Mouse (Mus musculus) brain, embryonic 14.5 days (tissue): ENCODE measurements at regions not wholly inside any gene's neighbourhood (a gene's known extent, or its start where the extent isn't known, plus 50 kb on each side); places are given as distances from the start of the nearest gene placed in this dataset.

Source experiments
- DNase-seq: peaks from one replicate; pipeline ENCODE4 v3.0.0-alpha.2; 2011; ENCODE audit warnings: low read depth
- CTCF ChIP-seq: fragments of 200-500 bp; IDR thresholded peaks from 2 replicates; pipeline ENCODE4 v1.5.1; 2012; ENCODE audit warnings: inconsistent platforms, mild to moderate bottlenecking, moderate library complexity, borderline replicate concordance; ENCODE audit not compliant: insufficient read depth, insufficient read length; ENCODE audit errors: extremely low read depth
- POLR2A ChIP-seq: fragments of 200-500 bp; IDR thresholded peaks from 2 replicates; pipeline ENCODE4 v1.6.1; 2012; ENCODE audit warnings: mild to moderate bottlenecking, inconsistent platforms, borderline replicate concordance; ENCODE audit not compliant: poor library complexity, insufficient read depth, insufficient read length, severe bottlenecking; ENCODE audit errors: extremely low read depth

GRCm38 (mm10) chr7:51227136-51227535, 283.7 kb upstream of the Ano5 start:
- TF ChIP-seq POLR2A = no peak
- DNase-seq = peak; percentile 63

GRCm38 (mm10) chr7:51234616-51235015, 276.2 kb upstream of the Ano5 start:
- DNase-seq = no peak
- TF ChIP-seq CTCF (no peak), POLR2A (no peak)

GRCm38 (mm10) chr7:51247695-51248094, 263.1 kb upstream of the Ano5 start:
- TF ChIP-seq CTCF (no peak), POLR2A (no peak)
- DNase-seq = no peak

- no peak for TF ChIP-seq CTCF
- TF ChIP-seq POLR2A = no peak
- DNase-seq = peak; percentile 33
These were observed 256.4 kb upstream of the Ano5 start for GRCm38 (mm10) chr7:51254461-51254860.

GRCm38 (mm10) chr7:51259160-51259831, 251.5 kb upstream of the Ano5 start:
- TF ChIP-seq POLR2A = no peak
- no peak for TF ChIP-seq CTCF
- peak; percentile 55 for DNase-seq

GRCm38 (mm10) chr7:51264166-51264565, 246.7 kb upstream of the Ano5 start:
- TF ChIP-seq POLR2A (no peak), CTCF (no peak)
- peak; percentile 34 for DNase-seq

- no peak for DNase-seq
- TF ChIP-seq POLR2A (no peak), CTCF (no peak)
These were observed 244.9 kb upstream of the Ano5 start for GRCm38 (mm10) chr7:51265896-51266295.

- TF ChIP-seq POLR2A (no peak), CTCF (no peak)
- no peak for DNase-seq
These were observed 243.9 kb upstream of the Ano5 start for GRCm38 (mm10) chr7:51266879-51267278.

GRCm38 (mm10) chr7:51268743-51269142, 242.1 kb upstream of the Ano5 start:
- TF ChIP-seq CTCF (no peak), POLR2A (no peak)

GRCm38 (mm10) chr7:51270531-51271090, 240.2 kb upstream of the Ano5 start:
- DNase-seq = peak; percentile 77
- TF ChIP-seq POLR2A (no peak), CTCF (peak; percentile 64; the same call in 1 of the 2 replicates)

More at GRCm38 (mm10) chr7:51268743-51269142, 242.1 kb upstream of the Ano5 start:
- no peak for DNase-seq

GRCm38 (mm10) chr7:51281470-51281869, 229.4 kb upstream of the Ano5 start:
- TF ChIP-seq POLR2A (no peak), CTCF (no peak)
- no peak for DNase-seq

- peak; percentile 20 for DNase-seq
- TF ChIP-seq CTCF (no peak), POLR2A (no peak)
These were observed 210.6 kb upstream of the Ano5 start for GRCm38 (mm10) chr7:51300238-51300637.

GRCm38 (mm10) chr7:51307757-51308156, 203.1 kb upstream of the Ano5 start:
- DNase-seq = no peak
- TF ChIP-seq POLR2A (no peak), CTCF (no peak)
